Mouse (Mus musculus): Measurements from ENCODE around the gene Inpp5d. TPM values are rescaled to one million over a fixed set of nuclear protein-coding genes. Genes with fewer than 3 reads are reported as not detected.

Gene Inpp5d
- 2.9 and 3.3 TPM in 2 replicates for polyA plus RNA-seq (2016; fragmentation: Nextera tagmentation; extraction: Ambion mirVana)

- no peak for ATAC-seq (ENCODE audit: low FRiP score, low read depth)
- Histone ChIP-seq H3K4me2 (replicated peaks) (no peak within 1 kb of the TSS; the same call in 1 of the 2 replicates), H3K4me1 (no peaks in the 10 kb centered on the region), H3K9ac (no peak within 1 kb of the TSS), H3K4me3 (no peak within 1 kb of the TSS), H3K27ac (no peak within 1 kb of the TSS), H3K36me3 (no peaks in the 10 kb centered on the region), H3K27me3 (replicated peaks) (no peaks in the 10 kb centered on the region), H3K9me3 (no peaks in the 10 kb centered on the region)
- WGBS = 78% methylated on average over 12 of the region's 12 CpGs
Measured at GRCm38 (mm10) chr1:87620211-87620668, at the start of gene Inpp5d. Inpp5d (plus strand) TSS chr1:87620312.

- Histone ChIP-seq H3K4me3 (no peak overlapping the region), H3K4me1 (peaks cover 15% of the 10 kb centered on the region), H3K4me2 (replicated peaks) (no peak overlapping the region), H3K27ac (no peak overlapping the region), H3K27me3 (replicated peaks) (no peaks in the 10 kb centered on the region), H3K36me3 (no peaks in the 10 kb centered on the region), H3K9me3 (no peaks in the 10 kb centered on the region), H3K9ac (no peak overlapping the region)
- no peak for ATAC-seq (ENCODE audit: low FRiP score, low read depth)
- 82% methylated on average over 5 of the region's 5 CpGs for WGBS
Measured at GRCm38 (mm10) chr1:87573261-87573660, 46.9 kb upstream of the Inpp5d start.

- Histone ChIP-seq H3K4me1 (peaks cover 15% of the 10 kb centered on the region), H3K27me3 (replicated peaks) (no peaks in the 10 kb centered on the region), H3K4me3 (no peak within 1 kb of the TSS), H3K36me3 (no peaks in the 10 kb centered on the region), H3K9ac (no peak within 1 kb of the TSS), H3K4me2 (replicated peaks) (no peak within 1 kb of the TSS), H3K9me3 (no peaks in the 10 kb centered on the region), H3K27ac (no peak within 1 kb of the TSS)
- 80% methylated on average over 6 of the region's 6 CpGs for WGBS
- peak; percentile 15; the same call in 1 of the 2 replicates for ATAC-seq (ENCODE audit: low FRiP score, low read depth)
Measured at GRCm38 (mm10) chr1:87573800-87574215, 46.3 kb upstream of the Inpp5d start, which contains the start of gene Ngef. Ngef (minus strand) TSS chr1:87573870.

GRCm38 (mm10) chr1:87574353-87574752 is 45.8 kb upstream of the Inpp5d start:
- Histone ChIP-seq H3K27ac (no peak overlapping the region), H3K36me3 (no peaks in the 10 kb centered on the region), H3K4me1 (peaks cover 15% of the 10 kb centered on the region), H3K27me3 (replicated peaks) (no peaks in the 10 kb centered on the region), H3K4me2 (replicated peaks) (no peak overlapping the region), H3K9me3 (no peaks in the 10 kb centered on the region), H3K4me3 (no peak overlapping the region), H3K9ac (no peak overlapping the region)
- WGBS = 33% methylated on average over 6 of the region's 6 CpGs
- peak; percentile 90 for ATAC-seq (ENCODE audit: low FRiP score, low read depth)

GRCm38 (mm10) chr1:87574785-87575184 is 45.3 kb upstream of the Inpp5d start:
- H3K4me3 ChIP-seq = no peak overlapping the region
- no peak overlapping the region for H3K9ac ChIP-seq
- H3K9me3 ChIP-seq = no peaks in the 10 kb centered on the region
- no peaks in the 10 kb centered on the region for H3K36me3 ChIP-seq
- 51% methylated on average over 7 of the region's 7 CpGs for WGBS
- peak; percentile 75 for ATAC-seq (ENCODE audit: low FRiP score, low read depth)
- H3K4me1 ChIP-seq = peaks cover 15% of the 10 kb centered on the region
- H3K4me2 ChIP-seq (replicated peaks) = no peak overlapping the region
- H3K27me3 ChIP-seq (replicated peaks) = no peaks in the 10 kb centered on the region
- H3K27ac ChIP-seq = no peak overlapping the region; the same call in 1 of the 2 replicates

GRCm38 (mm10) chr1:87578965-87579364 is 41.1 kb upstream of the Inpp5d start:
- 83% methylated on average over 6 of the region's 6 CpGs for WGBS
- Histone ChIP-seq H3K36me3 (no peaks in the 10 kb centered on the region), H3K27ac (no peak overlapping the region), H3K27me3 (replicated peaks) (0 out of 2 replicates have a peak, but pooled peaks cover 4% of the 10 kb centered on the region), H3K9ac (no peak overlapping the region), H3K4me1 (peaks cover 16% of the 10 kb centered on the region), H3K4me2 (replicated peaks) (no peak overlapping the region), H3K4me3 (no peak overlapping the region), H3K9me3 (no peaks in the 10 kb centered on the region)
- no peak for ATAC-seq (ENCODE audit: low FRiP score, low read depth)

GRCm38 (mm10) chr1:87580824-87581223 is 39.3 kb upstream of the Inpp5d start:
- no peak for ATAC-seq (ENCODE audit: low FRiP score, low read depth)
- Histone ChIP-seq H3K27me3 (replicated peaks) (0 out of 2 replicates have a peak, but pooled peaks cover 4% of the 10 kb centered on the region), H3K4me3 (no peak overlapping the region), H3K36me3 (no peaks in the 10 kb centered on the region), H3K27ac (no peak overlapping the region), H3K4me2 (replicated peaks) (no peak overlapping the region), H3K9me3 (no peaks in the 10 kb centered on the region), H3K9ac (no peak overlapping the region), H3K4me1 (peaks cover 4% of the 10 kb centered on the region)
- 0% methylated on average over 3 of the region's 3 CpGs for WGBS

GRCm38 (mm10) chr1:87589162-87589561 is 30.9 kb upstream of the Inpp5d start:
- H3K4me2 ChIP-seq (replicated peaks) = no peak overlapping the region
- 88% methylated on average over 7 of the region's 7 CpGs for WGBS

GRCm38 (mm10) chr1:87589980-87590379 is 30.1 kb upstream of the Inpp5d start:
- Histone ChIP-seq H3K4me3 (no peak overlapping the region), H3K4me2 (replicated peaks) (no peak overlapping the region), H3K27ac (no peak overlapping the region), H3K4me1 (no peaks in the 10 kb centered on the region), H3K9me3 (no peaks in the 10 kb centered on the region), H3K36me3 (no peaks in the 10 kb centered on the region), H3K27me3 (replicated peaks) (no peaks in the 10 kb centered on the region), H3K9ac (no peak overlapping the region)
- 93% methylated on average over 8 of the region's 8 CpGs for WGBS
- ATAC-seq (ENCODE audit: low FRiP score, low read depth) = no peak

More at GRCm38 (mm10) chr1:87589162-87589561, 30.9 kb upstream of the Inpp5d start:
- no peaks in the 10 kb centered on the region for H3K27me3 ChIP-seq (replicated peaks)
- H3K9me3 ChIP-seq = no peaks in the 10 kb centered on the region
- no peak for ATAC-seq (ENCODE audit: low FRiP score, low read depth)
- no peak overlapping the region for H3K27ac ChIP-seq
- H3K4me3 ChIP-seq = no peak overlapping the region
- no peaks in the 10 kb centered on the region for H3K36me3 ChIP-seq
- H3K9ac ChIP-seq = no peak overlapping the region
- H3K4me1 ChIP-seq = no peaks in the 10 kb centered on the region

- H3K4me1 ChIP-seq = no peaks in the 10 kb centered on the region
- no peak overlapping the region for H3K4me2 ChIP-seq (replicated peaks)
- 82% methylated on average over 3 of the region's 3 CpGs for WGBS
- no peak for ATAC-seq (ENCODE audit: low FRiP score, low read depth)
- no peak overlapping the region for H3K9ac ChIP-seq
- no peaks in the 10 kb centered on the region for H3K36me3 ChIP-seq
- H3K4me3 ChIP-seq = no peak overlapping the region
- no peaks in the 10 kb centered on the region for H3K9me3 ChIP-seq
- no peak overlapping the region for H3K27ac ChIP-seq
- H3K27me3 ChIP-seq (replicated peaks) = no peaks in the 10 kb centered on the region
Measured at GRCm38 (mm10) chr1:87594261-87594660, 25.9 kb upstream of the Inpp5d start.

GRCm38 (mm10) chr1:87594671-87595070 is 25.4 kb upstream of the Inpp5d start:
- Histone ChIP-seq H3K4me1 (no peaks in the 10 kb centered on the region), H3K9ac (no peak overlapping the region), H3K9me3 (no peaks in the 10 kb centered on the region), H3K27me3 (replicated peaks) (no peaks in the 10 kb centered on the region), H3K4me3 (no peak overlapping the region), H3K36me3 (no peaks in the 10 kb centered on the region), H3K27ac (no peak overlapping the region), H3K4me2 (replicated peaks) (no peak overlapping the region)
- no peak for ATAC-seq (ENCODE audit: low FRiP score, low read depth)
- 94% methylated on average over 10 of the region's 10 CpGs for WGBS

- WGBS = 80% methylated on average over 7 of the region's 7 CpGs
- no peaks in the 10 kb centered on the region for H3K27me3 ChIP-seq (replicated peaks)
- H3K4me3 ChIP-seq = no peak overlapping the region
- H3K36me3 ChIP-seq = no peaks in the 10 kb centered on the region
- no peaks in the 10 kb centered on the region for H3K9me3 ChIP-seq
- H3K27ac ChIP-seq = no peak overlapping the region
- H3K4me1 ChIP-seq = no peaks in the 10 kb centered on the region
- ATAC-seq (ENCODE audit: low FRiP score, low read depth) = no peak
- no peak overlapping the region for H3K9ac ChIP-seq
- no peak overlapping the region for H3K4me2 ChIP-seq (replicated peaks)
Measured at GRCm38 (mm10) chr1:87600533-87600932, 19.6 kb upstream of the Inpp5d start.

- 84% methylated on average over 2 of the region's 2 CpGs for WGBS
- Histone ChIP-seq H3K9me3 (no peaks in the 10 kb centered on the region), H3K4me1 (no peaks in the 10 kb centered on the region), H3K27ac (no peak overlapping the region), H3K36me3 (no peaks in the 10 kb centered on the region), H3K4me3 (no peak overlapping the region), H3K27me3 (replicated peaks) (no peaks in the 10 kb centered on the region), H3K9ac (no peak overlapping the region), H3K4me2 (replicated peaks) (no peak overlapping the region)
- no peak for ATAC-seq (ENCODE audit: low FRiP score, low read depth)
Measured at GRCm38 (mm10) chr1:87601801-87602200, 18.3 kb upstream of the Inpp5d start.
